Mouse (Mus musculus) MEL (cell line): ENCODE results near the gene Ino80. TPM values are rescaled to one million over a fixed set of nuclear protein-coding genes. Genes with fewer than 3 reads are reported as not detected.

Source experiments
- DNase-seq: peaks from one replicate; pipeline ENCODE4 v3.0.0; 2011; ENCODE audit warnings: low read depth, low spot score
- H3K27ac ChIP-seq: 2 replicates; pipeline ENCODE4 v1.5.1; 2012; ENCODE audit warnings: low read depth, mild to moderate bottlenecking, control low read depth, low read length, moderate library complexity; ENCODE audit not compliant: control insufficient read depth
- H3K27me3 ChIP-seq, 2 experiments: fragments of 150-350 bp in 1 of 2; sonication (generic) in 1 of 2; 2 replicates each; pipeline ENCODE4 v1.6.1; 2012; ENCODE audit warnings: low read length in 2 of 2, mild to moderate bottlenecking in 2 of 2, improper control_type of control experiment in 1 of 2, moderate library complexity in 1 of 2; ENCODE audit not compliant: insufficient read depth in 2 of 2, control insufficient read depth in 1 of 2
- H3K36me3 ChIP-seq, 2 experiments: 2 replicates each; pipeline ENCODE4 v1.6.1; 2012 to 2014; ENCODE audit warnings: low read length in 2 of 2, improper control_type of control experiment in 1 of 2, inconsistent platforms in 1 of 2, mild to moderate bottlenecking in 1 of 2; ENCODE audit not compliant: insufficient read depth in 2 of 2, control insufficient read depth in 1 of 2
- H3K4me1 ChIP-seq, 2 experiments: fragments of 150-350 bp in 1 of 2; sonication (generic) in 1 of 2; 2 replicates each; pipeline ENCODE4 v1.6.1; 2012; ENCODE audit warnings: low read length in 2 of 2, improper control_type of control experiment in 1 of 2, mild to moderate bottlenecking in 1 of 2; ENCODE audit not compliant: insufficient read depth in 2 of 2, control insufficient read depth in 1 of 2
- H3K4me3 ChIP-seq, 2 experiments: fragments of 150-350 bp in 1 of 2; sonication (generic) in 1 of 2; 2 replicates each; pipeline ENCODE4 v1.5.1; 2012; ENCODE audit warnings: low read depth in 2 of 2, low read length in 2 of 2, mild to moderate bottlenecking in 2 of 2, moderate library complexity in 2 of 2, control low read depth in 1 of 2, improper control_type of control experiment in 1 of 2; ENCODE audit not compliant: control insufficient read depth in 1 of 2, insufficient read depth in 1 of 2
- H3K79me2 ChIP-seq: 2 replicates; pipeline ENCODE4 v1.6.1; 2012; ENCODE audit warnings: mild to moderate bottlenecking, low read length, moderate library complexity; ENCODE audit not compliant: control insufficient read depth, poor library complexity, insufficient read depth
- H3K9ac ChIP-seq: 2 replicates; pipeline ENCODE4 v1.6.1; 2012; ENCODE audit warnings: low read depth, mild to moderate bottlenecking, control low read depth, low read length, moderate library complexity; ENCODE audit not compliant: control insufficient read depth, poor library complexity, severe bottlenecking
- H3K9me3 ChIP-seq: fragments of 150-350 bp; sonication (generic); replicated peaks from 2 replicates; pipeline ENCODE4 v1.6.1; 2012; ENCODE audit warnings: mild to moderate bottlenecking, low read length, improper control_type of control experiment, moderate library complexity; ENCODE audit not compliant: insufficient read depth
- BHLHE40 ChIP-seq: IDR thresholded peaks from 2 replicates; pipeline ENCODE4 v1.6.1; 2012; ENCODE audit warnings: low read depth, mild to moderate bottlenecking, inconsistent platforms, low read length, improper control_type of control experiment, borderline replicate concordance
- CHD1 ChIP-seq: IDR thresholded peaks from 2 replicates; pipeline ENCODE4 v1.6.1; 2012; ENCODE audit warnings: low read depth, mild to moderate bottlenecking, inconsistent platforms, low read length, improper control_type of control experiment
- CHD2 ChIP-seq: IDR thresholded peaks from 2 replicates; pipeline ENCODE4 v1.6.1; 2011; ENCODE audit warnings: low read length, improper control_type of control experiment
- CTCF ChIP-seq, 3 experiments: IDR thresholded peaks in 2 of 3; conservative IDR thresholded peaks in 1 of 3; 2 replicates each; pipeline ENCODE4 v1.5.1; 2011 to 2012; ENCODE audit warnings: low read length in 3 of 3, low read depth in 2 of 3, mild to moderate bottlenecking in 2 of 3, improper control_type of control experiment in 1 of 3, inconsistent platforms in 1 of 3, mixed read lengths in 1 of 3, moderate library complexity in 1 of 3; ENCODE audit not compliant: control insufficient read depth in 1 of 3, insufficient read depth in 1 of 3, poor library complexity in 1 of 3, severe bottlenecking in 1 of 3
- ELF1 ChIP-seq: IDR thresholded peaks from 2 replicates; pipeline ENCODE4 v1.6.1; 2014; ENCODE audit warnings: low read depth, mild to moderate bottlenecking, inconsistent platforms, low read length, improper control_type of control experiment, moderate library complexity
- EP300 ChIP-seq, 2 experiments: IDR thresholded peaks; 2 replicates each; pipeline ENCODE4 v1.6.1; 2011; ENCODE audit warnings: improper control_type of control experiment in 2 of 2, low read length in 2 of 2, low read depth in 1 of 2, mild to moderate bottlenecking in 1 of 2
- ETS1 ChIP-seq: IDR thresholded peaks from 2 replicates; pipeline ENCODE4 v1.6.1; 2012; ENCODE audit warnings: low read depth, mild to moderate bottlenecking, inconsistent platforms, low read length, improper control_type of control experiment, moderate library complexity
- GATA1 ChIP-seq: IDR thresholded peaks from 2 replicates; pipeline ENCODE4 v1.6.1; 2011; ENCODE audit warnings: low read depth, low read length, improper control_type of control experiment
- JUND ChIP-seq: IDR thresholded peaks from 2 replicates; pipeline ENCODE4 v1.6.1; 2011; ENCODE audit warnings: low read depth, mild to moderate bottlenecking, improper control_type of control experiment, low read length
- KAT2A ChIP-seq: conservative IDR thresholded peaks from 2 replicates; pipeline ENCODE4 v1.6.1; 2012; ENCODE audit warnings: low read depth, low read length, improper control_type of control experiment, inconsistent platforms
- MAFK ChIP-seq: IDR thresholded peaks from 2 replicates; pipeline ENCODE4 v1.6.1; 2011; ENCODE audit warnings: low read depth, mild to moderate bottlenecking, low read length, improper control_type of control experiment, borderline replicate concordance
- MAX ChIP-seq: IDR thresholded peaks from 2 replicates; pipeline ENCODE4 v1.6.1; 2011; ENCODE audit warnings: low read length, improper control_type of control experiment
- MAZ ChIP-seq: IDR thresholded peaks from 2 replicates; pipeline ENCODE4 v1.6.1; 2012; ENCODE audit warnings: low read depth, mild to moderate bottlenecking, inconsistent platforms, low read length, improper control_type of control experiment
- MEF2A ChIP-seq: IDR thresholded peaks from 2 replicates; pipeline ENCODE4 v1.6.1; 2014; ENCODE audit warnings: low read depth, mild to moderate bottlenecking, inconsistent platforms, low read length, improper control_type of control experiment; ENCODE audit not compliant: poor library complexity, insufficient replicate concordance, severe bottlenecking; ENCODE audit errors: extremely low read depth
- MXI1 ChIP-seq: IDR thresholded peaks from 2 replicates; pipeline ENCODE4 v1.6.1; 2011; ENCODE audit warnings: mild to moderate bottlenecking, low read depth, low read length, improper control_type of control experiment
- MYC ChIP-seq: IDR thresholded peaks from 2 replicates; pipeline ENCODE4 v1.6.1; 2011; ENCODE audit warnings: low read depth, mild to moderate bottlenecking, low read length, improper control_type of control experiment, moderate library complexity
- NELFE ChIP-seq: IDR thresholded peaks from 2 replicates; pipeline ENCODE4 v1.6.1; 2011; ENCODE audit warnings: low read depth, low read length, improper control_type of control experiment
- POLR2A ChIP-seq, 2 experiments: IDR thresholded peaks; 2 replicates each; pipeline ENCODE4 v1.6.1; 2011 to 2012; ENCODE audit warnings: low read length in 2 of 2, mild to moderate bottlenecking in 2 of 2, control low read depth in 1 of 2, improper control_type of control experiment in 1 of 2, low read depth in 1 of 2, moderate library complexity in 1 of 2; ENCODE audit not compliant: control insufficient read depth in 1 of 2, insufficient read depth in 1 of 2, poor library complexity in 1 of 2
- POLR2AphosphoS2 ChIP-seq: IDR thresholded peaks from 2 replicates; pipeline ENCODE4 v1.6.1; 2011; ENCODE audit warnings: low read length, improper control_type of control experiment
- RAD21 ChIP-seq: IDR thresholded peaks from 2 replicates; pipeline ENCODE4 v1.6.1; 2011; ENCODE audit warnings: mild to moderate bottlenecking, low read depth, low read length, improper control_type of control experiment
- RCOR1 ChIP-seq: IDR thresholded peaks from 2 replicates; pipeline ENCODE4 v1.6.1; 2012; ENCODE audit warnings: low read depth, mild to moderate bottlenecking, inconsistent platforms, low read length, improper control_type of control experiment
- SIN3A ChIP-seq: IDR thresholded peaks from 2 replicates; pipeline ENCODE4 v1.6.1; 2012; ENCODE audit warnings: low read length, improper control_type of control experiment, inconsistent platforms
- SMC3 ChIP-seq: IDR thresholded peaks from 2 replicates; pipeline ENCODE4 v1.6.1; 2011; ENCODE audit warnings: low read depth, low read length, improper control_type of control experiment
- TBP ChIP-seq: IDR thresholded peaks from 2 replicates; pipeline ENCODE4 v1.8.0; 2011; ENCODE audit warnings: low read depth, low read length, improper control_type of control experiment
- UBTF ChIP-seq: IDR thresholded peaks from 2 replicates; pipeline ENCODE4 v1.6.1; 2012; ENCODE audit warnings: low read depth, mild to moderate bottlenecking, inconsistent platforms, low read length, improper control_type of control experiment, moderate library complexity, borderline replicate concordance; ENCODE audit not compliant: insufficient read depth
- USF1 ChIP-seq: IDR thresholded peaks from 2 replicates; pipeline ENCODE4 v1.6.1; 2014; ENCODE audit warnings: low read depth, mild to moderate bottlenecking, inconsistent platforms, low read length, improper control_type of control experiment, moderate library complexity
- ZC3H11A ChIP-seq: IDR thresholded peaks from 2 replicates; pipeline ENCODE4 v1.6.1; 2012; ENCODE audit warnings: low read depth, mild to moderate bottlenecking, inconsistent platforms, low read length, improper control_type of control experiment
- ZKSCAN1 ChIP-seq: IDR thresholded peaks from 2 replicates; pipeline ENCODE4 v1.6.1; 2012; ENCODE audit warnings: low read depth, mild to moderate bottlenecking, inconsistent platforms, low read length, improper control_type of control experiment, moderate library complexity
- ZMIZ1 ChIP-seq: IDR thresholded peaks from 2 replicates; pipeline ENCODE4 v1.6.1; 2012; ENCODE audit warnings: low read depth, mild to moderate bottlenecking, inconsistent platforms, low read length, improper control_type of control experiment, moderate library complexity
- ZNF384 ChIP-seq: IDR thresholded peaks from 2 replicates; pipeline ENCODE4 v1.6.1; 2012; ENCODE audit warnings: low read depth, mild to moderate bottlenecking, inconsistent platforms, low read length, improper control_type of control experiment
- polyA plus RNA-seq, 2 experiments: library from polyadenylated mRNA; stranded (reverse) in 1 of 2; unstranded in 1 of 2; fragments of >175 nt in 1 of 2; fragments of >200 nt in 1 of 2; gene quantifications; 2 replicates each; pipeline versions ENCODE4 v1.2.1 to v1.2.4; 2012; ENCODE audit warnings: low replicate concordance in 2 of 2, low read depth in 1 of 2; ENCODE audit not compliant: insufficient read length in 2 of 2, insufficient read depth in 1 of 2, missing spikeins in 1 of 2
- total RNA-seq: library from RNA; depleted of rRNA; stranded (reverse); fragments of 300-350 nt; gene quantifications from 2 replicates; pipeline ENCODE4 v1.2.3, GENCODE M21; 2012

Ino80 gene
- total and polyA plus RNA-seq, 3 experiments, result 13.9 to 37.9 (median 23.1) TPM

- H3K27me3 ChIP-seq, result no peaks in the 10 kb centered on the region
- H3K79me2 ChIP-seq, result peaks cover 36% of the 10 kb centered on the region
- peaks cover 5 to 11% of the 10 kb centered on the region in 2 experiments; a peak in 3 of 4 replicates for H3K4me1 ChIP-seq
- DNase-seq, result no peak
- no peak for TF ChIP-seq CTCF (IDR thresholded peaks at IDR 0.05 in 2 of 3, conservative IDR thresholded peaks at IDR 0.05 in 1 of 3; ENCODE audit: control insufficient read depth in 1 of 3, insufficient read depth in 1 of 3, low read depth in 2 of 3, low read length in 3 of 3, poor library complexity in 1 of 3, severe bottlenecking in 1 of 3)
- TF ChIP-seq CHD2, result no peak
- TF ChIP-seq MXI1, result no peak
- H3K9me3 ChIP-seq, result no peaks in the 10 kb centered on the region
- peak overlapping the region; percentile 87 for H3K9ac ChIP-seq
- H3K27ac ChIP-seq, result peak overlapping the region; percentile 78
- peaks cover 0 to 16% of the 10 kb centered on the region in 2 experiments; a peak in 3 of 4 replicates for H3K36me3 ChIP-seq
- peak overlapping the region; percentile 71 to 88 for H3K4me3 ChIP-seq
Observed at GRCm38 (mm10) chr2:119478397-119478749, 886 bp upstream of the Ino80 start.

GRCm38 (mm10) chr2:119476621-119477391 lies 681 bp downstream of the Ino80 start:
- DNase-seq, result peak; percentile 85
- H3K4me3 ChIP-seq, result peak overlapping the region; percentile 84 to 98
- H3K9me3 ChIP-seq, result no peaks in the 10 kb centered on the region
- H3K27me3 ChIP-seq, result no peaks in the 10 kb centered on the region
- peaks cover 1 to 16% of the 10 kb centered on the region in 2 experiments; a peak in 3 of 4 replicates for H3K36me3 ChIP-seq
- H3K27ac ChIP-seq, result peak overlapping the region; percentile 95
- peaks cover 5 to 11% of the 10 kb centered on the region in 2 experiments; a peak in 3 of 4 replicates for H3K4me1 ChIP-seq
- peak overlapping the region; percentile 97 for H3K9ac ChIP-seq
- peaks cover 42% of the 10 kb centered on the region for H3K79me2 ChIP-seq
- TF ChIP-seq MEF2A, result no peak
- TF ChIP-seq MAX, result peak; percentile 99
- TF ChIP-seq UBTF, result no peak
- no peak for TF ChIP-seq RAD21
- TF ChIP-seq ETS1, result no peak
- no peak for TF ChIP-seq RCOR1
- TF ChIP-seq POLR2AphosphoS2, result no peak; the same call in 1 of the 2 replicates
- no peak for TF ChIP-seq KAT2A
- peak; percentile 40 for TF ChIP-seq NELFE
- peak; percentile 67; the same call in 1 of the 2 replicates for TF ChIP-seq ELF1
- no peak for TF ChIP-seq ZC3H11A
- TF ChIP-seq SIN3A, result peak; percentile 93
- TF ChIP-seq USF1, result peak; percentile 61; the same call in 1 of the 2 replicates
- TF ChIP-seq MYC, result peak; percentile 99
- TF ChIP-seq JUND, result no peak
- TF ChIP-seq TBP, result peak; percentile 46
- TF ChIP-seq BHLHE40, result peak; percentile 24; the same call in 1 of the 2 replicates
- no peak for TF ChIP-seq CHD1
- TF ChIP-seq CTCF (IDR thresholded peaks at IDR 0.05 in 2 of 3, conservative IDR thresholded peaks at IDR 0.05 in 1 of 3; ENCODE audit: control insufficient read depth in 1 of 3, insufficient read depth in 1 of 3, low read depth in 2 of 3, low read length in 3 of 3, poor library complexity in 1 of 3, severe bottlenecking in 1 of 3), result peak in 2 of 3 experiments; percentile 12 to 19; a peak in 1 of 6 replicates
- no peak for TF ChIP-seq ZKSCAN1
- no peak for TF ChIP-seq GATA1
- peak; percentile 100 for TF ChIP-seq MXI1
- TF ChIP-seq EP300 (IDR thresholded peaks at IDR 0.05; ENCODE audit: low read depth in 1 of 2, low read length in 2 of 2), result no peak; a peak in 1 of 4 replicates
- TF ChIP-seq MAZ, result peak; percentile 80; the same call in 1 of the 2 replicates
- TF ChIP-seq ZMIZ1, result 0 out of 2 replicates have a peak, but pooled peaks have one; percentile 13
- TF ChIP-seq SMC3, result no peak
- no peak for TF ChIP-seq MAFK
- no peak for TF ChIP-seq ZNF384
- TF ChIP-seq POLR2A (IDR thresholded peaks at IDR 0.05; ENCODE audit: control insufficient read depth in 1 of 2, insufficient read depth in 1 of 2, low read depth in 1 of 2, low read length in 2 of 2, poor library complexity in 1 of 2), result peak; percentile 35 to 52; a peak in 1 of 4 replicates
